In the genomic region with DNA sequence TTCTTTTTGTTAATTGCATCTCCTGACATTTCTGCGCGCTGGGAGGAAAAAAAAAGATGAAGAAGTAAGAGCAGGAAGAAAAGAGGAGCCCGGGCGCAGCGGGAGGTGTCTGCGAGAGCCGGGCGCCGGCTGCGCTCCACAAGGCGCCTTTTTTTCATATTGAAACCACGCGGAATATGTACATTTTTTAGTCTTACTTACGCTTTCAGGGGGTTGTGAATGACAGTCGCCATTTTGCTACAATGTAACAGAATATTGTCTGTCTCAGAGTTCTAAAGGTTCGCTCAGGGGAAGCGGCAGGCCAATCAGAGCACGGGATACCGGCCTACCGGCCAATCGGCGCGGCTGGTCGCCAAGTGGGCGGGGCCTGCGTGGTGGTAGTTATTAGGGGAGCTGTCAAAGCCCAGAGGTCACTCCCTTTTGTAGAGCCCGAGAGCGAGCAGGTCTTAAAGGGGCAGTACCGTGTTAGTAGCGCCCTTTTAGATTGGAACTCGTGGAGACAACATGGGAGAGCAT, we compare ENCODE assay signal across 8 mouse cellular contexts. TPM values are rescaled to one million over a fixed set of nuclear protein-coding genes. Genes with fewer than 3 reads are reported as not detected.
DNase-seq lines count a peak whose midpoint lies in the region; ATAC-seq and TF ChIP-seq lines count a peak whose summit lies in the region.

A gene (minus strand): TSS at position 241 of the 516 bp plus-strand sequence.

- intact Hi-C loops in heart, postnatal 10 days (cut with DNase I) = loop anchor here (2.0 to 5.0 kb wide), 3 partner anchors 75 to 160 kb away; no protein-coding TSS in a partner anchor

- peaks cover 4% of the 10 kb centered on the region for H3K9me3 ChIP-seq in E14TG2a.4 (ENCODE audit: low read length)
- H3K9me3 ChIP-seq in forebrain, embryonic 12.5 days = peaks cover 6% of the 10 kb centered on the region
- H3K9me3 ChIP-seq in liver, postnatal 0 days (ENCODE audit: low read length) = peaks cover 3% of the 10 kb centered on the region
- H3K9me3 ChIP-seq in neural tube, embryonic 14.5 days (ENCODE audit: control insufficient read depth, low read length) = no peaks in the 10 kb centered on the region

- TF ChIP-seq EP300 in liver, postnatal 0 days (IDR thresholded peaks at IDR 0.05; ENCODE audit: low read depth) = no peak

- under 1% methylated on average over 31 of the region's 31 CpGs for WGBS in forebrain, embryonic 12.5 days
- under 1% methylated on average over 31 of the region's 31 CpGs for WGBS in large intestine, adult 2 months
- WGBS in liver, postnatal 0 days (ENCODE audit: insufficient replicate concordance) = 2% methylated on average over 31 of the region's 31 CpGs
- WGBS in neural tube, embryonic 14.5 days = under 1% methylated on average over 31 of the region's 31 CpGs

- peaks cover 73% of the 10 kb centered on the region for H3K27me3 ChIP-seq in E14TG2a.4 (ENCODE audit: insufficient read depth, low read length)
- peaks cover 49% of the 10 kb centered on the region for H3K27me3 ChIP-seq in forebrain, embryonic 12.5 days
- H3K27me3 ChIP-seq in liver, postnatal 0 days (ENCODE audit: insufficient read depth, low read length) = peaks cover 28% of the 10 kb centered on the region
- H3K27me3 ChIP-seq in neural tube, embryonic 14.5 days (ENCODE audit: control insufficient read depth, insufficient read depth, low read length) = no peaks in the 10 kb centered on the region

- peak within 1 kb of the TSS; percentile 90 for H3K4me2 ChIP-seq in forebrain, embryonic 12.5 days
- H3K4me2 ChIP-seq in liver, postnatal 0 days (ENCODE audit: low read depth, low read length) = peak within 1 kb of the TSS; percentile 88
- peak within 1 kb of the TSS; percentile 98 for H3K4me2 ChIP-seq in neural tube, embryonic 14.5 days (ENCODE audit: low read depth, low read length)

- peak; percentile 95 for ATAC-seq in forebrain, embryonic 12.5 days (ENCODE audit: low FRiP score)
- ATAC-seq in liver, postnatal 0 days = peak; percentile 94
- ATAC-seq in neural tube, embryonic 14.5 days (ENCODE audit: low read depth) = peak; percentile 96

- peak within 1 kb of the TSS; percentile 87 for H3K27ac ChIP-seq in forebrain, embryonic 12.5 days
- H3K27ac ChIP-seq in liver, postnatal 0 days (ENCODE audit: low read depth) = peak within 1 kb of the TSS; percentile 88
- peak within 1 kb of the TSS; percentile 85 for H3K27ac ChIP-seq in neural tube, embryonic 14.5 days (ENCODE audit: low read depth, low read length)

- H3K4me1 ChIP-seq in E14TG2a.4 (replicated peaks; ENCODE audit: low read depth, low read length) = peaks cover 42% of the 10 kb centered on the region
- peaks cover 30% of the 10 kb centered on the region for H3K4me1 ChIP-seq in forebrain, embryonic 12.5 days
- H3K4me1 ChIP-seq in liver, postnatal 0 days (ENCODE audit: insufficient read depth) = peaks cover 22% of the 10 kb centered on the region; the same call in 1 of the 2 replicates
- peaks cover 22% of the 10 kb centered on the region; the same call in 1 of the 2 replicates for H3K4me1 ChIP-seq in neural tube, embryonic 14.5 days (ENCODE audit: control insufficient read depth, insufficient read depth, low read length)

- no peak for TF ChIP-seq CTCF in E14TG2a.4 (conservative IDR thresholded peaks at IDR 0.05; ENCODE audit: low read length)
- no peak for TF ChIP-seq CTCF in liver, postnatal 0 days (IDR thresholded peaks at IDR 0.05; ENCODE audit: low read depth)

- H3K4me3 ChIP-seq in E14TG2a.4 (replicated peaks; ENCODE audit: low read length) = peak within 1 kb of the TSS; percentile 86
- peak within 1 kb of the TSS; percentile 68 for H3K4me3 ChIP-seq in forebrain, embryonic 12.5 days (replicated peaks)
- peak within 1 kb of the TSS; percentile 78 for H3K4me3 ChIP-seq in liver, postnatal 0 days (ENCODE audit: low read depth, low read length)
- peak within 1 kb of the TSS; percentile 78 for H3K4me3 ChIP-seq in neural tube, embryonic 14.5 days (ENCODE audit: low read depth, low read length)

- H3K9ac ChIP-seq in forebrain, embryonic 12.5 days = peak within 1 kb of the TSS; percentile 62
- H3K9ac ChIP-seq in liver, postnatal 0 days (replicated peaks) = peak within 1 kb of the TSS; percentile 86
- H3K9ac ChIP-seq in neural tube, embryonic 14.5 days (replicated peaks; ENCODE audit: low read depth, low read length) = peak within 1 kb of the TSS; percentile 68

- H3K36me3 ChIP-seq in E14TG2a.4 (ENCODE audit: insufficient read depth, low read length) = no peaks in the 10 kb centered on the region
- H3K36me3 ChIP-seq in forebrain, embryonic 12.5 days (replicated peaks) = no peaks in the 10 kb centered on the region
- H3K36me3 ChIP-seq in liver, postnatal 0 days (replicated peaks; ENCODE audit: insufficient read depth, low read length) = no peaks in the 10 kb centered on the region
- no peaks in the 10 kb centered on the region for H3K36me3 ChIP-seq in neural tube, embryonic 14.5 days (ENCODE audit: control insufficient read depth, insufficient read depth, low read length)

- DNase-seq in c-Kit-positive CD71-positive TER-119-positive erythroid progenitor cells, embryonic 14.5 days (ENCODE audit: low spot score) = peak; percentile 95
- DNase-seq in heart, postnatal 10 days = peak; percentile 99
- peak; percentile 90 for DNase-seq in large intestine, adult 2 months (ENCODE audit: low read depth, low spot score)
- DNase-seq in liver, postnatal 0 days = peak; percentile 99
- DNase-seq in testis, postnatal 10 days (ENCODE audit: low spot score) = peak; percentile 100

RNA-seq across cellular contexts. Expression of the gene that starts here (rescaled TPM):
- 7.5 and 7.7 TPM in 2 replicates for polyA plus RNA-seq in forebrain, embryonic 12.5 days (2016; fragmentation: Nextera tagmentation; extraction: Ambion mirVana)
- total RNA-seq in heart, postnatal 10 days (2021) = 10 to 100 TPM; 17.3 to 18.1 TPM
- 4.6 and 10.4 TPM in 2 replicates for polyA plus RNA-seq in large intestine, adult 2 months (2012; rRNA removed)
- 4.5 and 7.5 TPM in 2 replicates for polyA plus RNA-seq in liver, postnatal 0 days (2015; fragmentation: Nextera tagmentation; extraction: Ambion mirVana)
- polyA plus RNA-seq in neural tube, embryonic 14.5 days (2014; fragmentation: Nextera tagmentation; extraction: Ambion mirVana) = 20.2 and 29.2 TPM in 2 replicates

Comparison
In these comparisons a context has a peak if more than half of its experiments do, and no peak if none do; other contexts are left out.
1. Peak in every context shown above with its lines: DNase-seq, ATAC-seq, H3K4me3 ChIP-seq and H3K27ac ChIP-seq.